Mouse (Mus musculus) thymus, postnatal 36 days (tissue): ENCODE data around the gene Adgrb2.
A peak's percentile ranks its signal among the peaks of the same experiment; 100 is the strongest.

ENCODE experiments used
- DNase-seq, 2 experiments: peaks; one replicate each; pipeline ENCODE4 v3.0.0; 2022; ENCODE audit warnings: mixed read lengths in 2 of 2

Adgrb2 gene

GRCm38 (mm10) chr4:130036573-130037401, 52.1 kb downstream of the Adgrb2 start:
- no peak for DNase-seq

GRCm38 (mm10) chr4:130039351-130039750, 54.7 kb downstream of the Adgrb2 start:
- DNase-seq, result no peak

- DNase-seq, result no peak
These were observed 56.4 kb downstream of the Adgrb2 start for GRCm38 (mm10) chr4:130041076-130041475.

GRCm38 (mm10) chr4:130044211-130044610, 59.5 kb downstream of the Adgrb2 start:
- peak; percentile 10 to 30 for DNase-seq

- DNase-seq, result peak; percentile 77 to 86
These were observed 60.9 kb downstream of the Adgrb2 start for GRCm38 (mm10) chr4:130045609-130046008.

GRCm38 (mm10) chr4:130047331-130048202, 62.9 kb downstream of the Adgrb2 start, which contains the start of gene Col16a1:
Gene Col16a1 (plus strand): TSS chr4:130047840.
- DNase-seq, result peak in 1 of 2 experiments; percentile 11

GRCm38 (mm10) chr4:130048203-130048479, 63.5 kb downstream of the Adgrb2 start:
- no peak for DNase-seq

GRCm38 (mm10) chr4:130050056-130050824, 65.6 kb downstream of the Adgrb2 start:
- DNase-seq, result no peak

- DNase-seq, result no peak
These were observed 67.6 kb downstream of the Adgrb2 start for GRCm38 (mm10) chr4:130052283-130052682.

- no peak for DNase-seq
These were observed 68.4 kb downstream of the Adgrb2 start for GRCm38 (mm10) chr4:130053111-130053510.

GRCm38 (mm10) chr4:130054727-130055126, 70.1 kb downstream of the Adgrb2 start:
- DNase-seq, result no peak

GRCm38 (mm10) chr4:130055160-130056010, 70.7 kb downstream of the Adgrb2 start:
- no peak for DNase-seq

- no peak for DNase-seq
These were observed 71.3 kb downstream of the Adgrb2 start for GRCm38 (mm10) chr4:130056011-130056322.

GRCm38 (mm10) chr4:130056471-130056870, 71.8 kb downstream of the Adgrb2 start:
- no peak for DNase-seq

- no peak for DNase-seq
These were observed 76.3 kb downstream of the Adgrb2 start for GRCm38 (mm10) chr4:130060937-130061336.

GRCm38 (mm10) chr4:130063191-130063590, 78.5 kb downstream of the Adgrb2 start:
- no peak for DNase-seq

GRCm38 (mm10) chr4:130066816-130067215, 82.1 kb downstream of the Adgrb2 start:
- peak; percentile 32 to 37 for DNase-seq

GRCm38 (mm10) chr4:130070523-130070922, 85.9 kb downstream of the Adgrb2 start:
- no peak for DNase-seq

- no peak for DNase-seq
These were observed 87.1 kb downstream of the Adgrb2 start for GRCm38 (mm10) chr4:130071758-130072157.
